Mouse (Mus musculus): ENCODE measurements around the gene Ndufab1. TPM values are rescaled to one million over a fixed set of nuclear protein-coding genes. Genes with fewer than 3 reads are reported as not detected.

Ndufab1 gene
- 874 and 958 TPM in 2 replicates for polyA plus RNA-seq (2015; fragmentation: Nextera tagmentation; extraction: Ambion mirVana)

GRCm38 (mm10) chr7:122101747-122102244 lies at the start of gene Ndufab1:
Gene Ndufab1 (minus strand): TSS chr7:122101886.

GRCm38 (mm10) chr7:122132497-122133337 lies 31.0 kb upstream of the Ndufab1 start, which contains the start of the genes Palb2 and Dctn5:
Gene Palb2 (minus strand): TSS chr7:122132985.
Gene Dctn5 (plus strand): TSS chr7:122133041.

GRCm38 (mm10) chr7:122066945-122067516 lies 34.7 kb downstream of the Ndufab1 start, which contains the start of the genes Ubfd1 and Ears2:
Gene Ubfd1 (plus strand): TSS chr7:122067175.
Gene Ears2 (minus strand): TSS chr7:122067263.

Other genes with a start within 250 kb of the Ndufab1 start
- gene Scnn1b, start 236.8 kb downstream of the Ndufab1 start, polyA plus RNA-seq (2015; fragmentation: Nextera tagmentation; extraction: Ambion mirVana), result 0.13 and 0.38 TPM in 2 replicates
- gene Cog7, start 120.2 kb downstream of the Ndufab1 start, polyA plus RNA-seq (2015; fragmentation: Nextera tagmentation; extraction: Ambion mirVana), result 23.6 and 29.4 TPM in 2 replicates
- gene Gga2, start 80.7 kb downstream of the Ndufab1 start, polyA plus RNA-seq (2015; fragmentation: Nextera tagmentation; extraction: Ambion mirVana), result 24.6 and 25.7 TPM in 2 replicates
- 69.7 and 76.1 TPM in 2 replicates for gene Ubfd1, start 34.7 kb downstream of the Ndufab1 start, polyA plus RNA-seq (2015; fragmentation: Nextera tagmentation; extraction: Ambion mirVana)
- 7.1 and 7.5 TPM in 2 replicates for gene Ears2, start 34.6 kb downstream of the Ndufab1 start, polyA plus RNA-seq (2015; fragmentation: Nextera tagmentation; extraction: Ambion mirVana)
- 3.4 and 3.7 TPM in 2 replicates for gene Palb2, start 31.1 kb upstream of the Ndufab1 start, polyA plus RNA-seq (2015; fragmentation: Nextera tagmentation; extraction: Ambion mirVana)
- 143 and 150 TPM in 2 replicates for gene Dctn5, start 31.2 kb upstream of the Ndufab1 start, polyA plus RNA-seq (2015; fragmentation: Nextera tagmentation; extraction: Ambion mirVana)
- gene Plk1, start 57.6 kb upstream of the Ndufab1 start, polyA plus RNA-seq (2015; fragmentation: Nextera tagmentation; extraction: Ambion mirVana), result 7.1 and 7.2 TPM in 2 replicates
- 1.2 and 1.5 TPM in 2 replicates for gene Ern2, start 84.3 kb upstream of the Ndufab1 start, polyA plus RNA-seq (2015; fragmentation: Nextera tagmentation; extraction: Ambion mirVana)
- gene Chp2, start 117.6 kb upstream of the Ndufab1 start, polyA plus RNA-seq (2015; fragmentation: Nextera tagmentation; extraction: Ambion mirVana), result 1.4 and 2.2 TPM in 2 replicates
- 227 and 228 TPM in 2 replicates for gene Prkcb, start 186.9 kb upstream of the Ndufab1 start, polyA plus RNA-seq (2015; fragmentation: Nextera tagmentation; extraction: Ambion mirVana)

All from neural tube, postnatal 0 days (tissue).